Mouse (Mus musculus): ENCODE data around the gene Frmd8. TPM values are rescaled to one million over a fixed set of nuclear protein-coding genes. Genes with fewer than 3 reads are reported as not detected.
A peak's percentile ranks its signal among the peaks of the same experiment; 100 is the strongest.

Frmd8 gene
- polyA plus RNA-seq, 1 experiment from 2014 or later, result 14.9 TPM

DNA sequence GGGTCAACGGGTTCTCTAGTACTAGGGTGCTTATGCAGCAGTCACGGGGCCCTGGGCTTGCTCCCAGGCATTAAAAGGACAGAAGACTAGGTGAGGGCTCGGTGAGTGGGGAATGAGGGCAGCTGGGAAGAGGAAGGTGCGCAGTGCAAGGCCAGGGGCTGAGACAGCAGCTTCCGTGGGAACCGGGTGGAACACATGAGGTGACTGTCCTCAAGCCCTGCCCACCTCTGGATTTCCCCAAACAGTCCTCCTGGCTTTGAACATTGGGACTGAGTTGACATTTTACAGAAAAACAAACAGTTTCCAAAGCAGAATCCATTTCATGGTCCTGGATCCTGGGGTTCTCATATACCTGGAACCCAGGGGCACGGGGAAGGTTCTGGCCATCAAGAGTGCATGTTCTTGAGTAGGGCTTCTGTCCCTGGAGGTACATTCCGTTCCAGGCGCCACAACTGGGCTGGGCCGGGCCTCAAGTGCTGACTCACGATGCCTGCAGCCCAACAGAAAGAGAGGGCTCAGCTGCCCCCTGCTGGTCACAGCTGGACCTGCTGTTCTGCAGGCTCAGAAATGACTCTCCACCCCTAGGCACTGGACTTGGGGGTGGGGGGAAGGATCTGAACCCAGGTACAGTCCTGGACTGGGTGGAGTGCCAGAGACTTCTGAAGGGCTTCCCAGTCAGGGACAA is 25.1 kb downstream of the Frmd8 start:
- H3K9me3 ChIP-seq (ENCODE audit: control insufficient read depth, low read length), result no peaks in the 10 kb centered on the region
- H3K4me1 ChIP-seq (replicated peaks; ENCODE audit: control insufficient read depth, insufficient read depth, low read length), result peaks cover 24% of the 10 kb centered on the region
- 0 out of 2 replicates have a peak, but pooled peaks cover 2% of the 10 kb centered on the region for H3K36me3 ChIP-seq (ENCODE audit: control insufficient read depth, insufficient read depth, low read length)
- 0 out of 2 replicates have a peak overlapping the region, but pooled peaks have one; percentile 1 for H3K27ac ChIP-seq (ENCODE audit: low read depth, low read length)
- no peak overlapping the region for H3K4me3 ChIP-seq (ENCODE audit: low read depth, low read length)
- no peaks in the 10 kb centered on the region for H3K27me3 ChIP-seq (ENCODE audit: control insufficient read depth, insufficient read depth, low read length)
- ATAC-seq (ENCODE audit: low FRiP score), result peak; percentile 10; the same call in 1 of the 2 replicates
- 33% methylated on average over 11 of the region's 11 CpGs for WGBS
- peak; percentile 92 for DNase-seq (ENCODE audit: low spot score)
- H3K9ac ChIP-seq (ENCODE audit: low read depth, low read length), result no peak overlapping the region
- no peak overlapping the region; the same call in 1 of the 2 replicates for H3K4me2 ChIP-seq (replicated peaks; ENCODE audit: low read depth, low read length)

DNA sequence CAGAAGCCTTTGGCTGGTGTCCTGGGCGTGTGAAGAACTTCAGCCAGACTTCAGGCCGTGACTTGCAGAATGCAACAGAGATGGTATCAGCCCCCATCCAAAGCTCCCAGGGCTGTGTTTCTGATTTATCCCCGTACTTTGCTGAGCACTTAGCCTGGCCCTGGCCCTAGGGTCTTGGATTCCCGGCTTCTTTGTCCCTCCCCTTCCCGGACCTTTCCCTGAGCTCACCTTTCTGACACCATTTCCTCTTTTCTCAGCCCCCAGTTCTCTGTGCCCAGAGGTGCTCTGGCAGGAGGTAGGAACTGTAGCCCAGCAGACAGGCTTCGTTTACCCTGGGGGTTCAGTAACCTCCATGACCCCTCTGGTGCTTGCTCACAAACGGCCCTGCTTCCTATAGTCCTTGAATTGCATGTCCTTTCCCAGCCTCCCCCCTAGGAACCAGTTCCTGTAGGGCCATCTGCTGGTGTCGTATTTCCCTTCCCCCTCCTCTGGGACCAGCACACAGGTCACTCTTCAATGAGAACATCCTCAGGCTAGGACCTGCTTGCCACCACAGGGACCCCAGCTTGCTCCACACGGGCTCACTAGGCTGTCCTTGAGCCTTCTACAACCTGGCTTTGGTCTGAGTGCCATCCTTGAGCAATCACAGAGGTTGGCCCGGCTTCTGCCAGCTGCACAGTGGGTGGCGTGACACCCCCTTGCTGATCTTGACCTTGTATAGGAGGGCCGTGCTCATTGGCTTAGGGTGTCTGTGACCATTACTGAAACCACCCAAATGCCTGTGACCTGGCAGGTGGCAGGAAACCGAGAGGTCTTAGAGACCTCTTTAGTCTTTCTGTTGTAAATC is 26.0 kb downstream of the Frmd8 start:
- H3K4me3 ChIP-seq (ENCODE audit: low read depth, low read length), result no peak overlapping the region
- WGBS, result 38% methylated on average over 13 of the region's 13 CpGs
- peak overlapping the region; percentile 4; the same call in 1 of the 2 replicates for H3K27ac ChIP-seq (ENCODE audit: low read depth, low read length)
- H3K27me3 ChIP-seq (ENCODE audit: control insufficient read depth, insufficient read depth, low read length), result no peaks in the 10 kb centered on the region
- H3K36me3 ChIP-seq (ENCODE audit: control insufficient read depth, insufficient read depth, low read length), result 0 out of 2 replicates have a peak, but pooled peaks cover 2% of the 10 kb centered on the region
- DNase-seq (ENCODE audit: low spot score), result peak; percentile 38
- no peak overlapping the region for H3K4me2 ChIP-seq (replicated peaks; ENCODE audit: low read depth, low read length)
- peaks cover 26% of the 10 kb centered on the region for H3K4me1 ChIP-seq (replicated peaks; ENCODE audit: control insufficient read depth, insufficient read depth, low read length)
- ATAC-seq (ENCODE audit: low FRiP score), result no peak
- H3K9ac ChIP-seq (ENCODE audit: low read depth, low read length), result peak overlapping the region; percentile 5; the same call in 1 of the 2 replicates
- no peaks in the 10 kb centered on the region for H3K9me3 ChIP-seq (ENCODE audit: control insufficient read depth, low read length)

DNA sequence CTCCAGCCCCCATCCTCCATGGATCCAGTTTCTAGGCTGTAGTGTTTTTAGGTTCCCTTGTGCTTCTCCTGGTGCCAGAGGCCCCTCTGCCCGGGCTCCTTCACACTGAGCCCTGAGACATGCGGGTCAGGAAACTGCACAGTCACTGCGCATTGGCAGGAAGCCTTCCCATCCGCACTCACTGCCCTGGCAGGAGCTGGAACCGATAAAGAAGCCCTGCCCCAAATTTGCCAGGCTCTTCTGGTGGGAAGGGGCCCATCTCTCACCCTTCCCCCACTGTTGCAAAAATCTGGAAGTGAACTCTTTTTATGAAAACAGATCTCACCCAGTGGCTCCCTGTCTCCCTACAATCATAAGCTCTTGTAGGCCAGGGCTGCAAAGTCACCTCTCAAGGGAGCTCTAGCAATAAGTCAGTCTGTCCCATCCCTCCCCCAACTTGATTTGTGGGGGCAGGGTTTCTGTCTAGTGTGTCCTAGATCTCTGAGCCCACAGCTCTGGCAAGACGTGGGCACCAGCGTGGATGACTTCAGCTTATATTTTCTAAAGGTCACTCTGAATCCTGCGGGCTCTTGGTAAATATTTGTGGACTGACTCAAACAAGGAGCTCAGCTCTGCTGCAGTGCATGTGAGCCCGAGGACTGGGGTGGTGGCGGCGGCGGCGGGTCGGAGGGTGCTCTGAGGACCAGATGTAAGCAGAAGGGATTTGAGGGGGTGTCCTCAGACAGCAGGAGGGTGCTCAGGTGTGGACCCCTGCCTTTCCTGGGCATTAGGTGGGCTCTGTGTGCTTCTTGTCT is 26.8 kb downstream of the Frmd8 start:
- Histone ChIP-seq H3K9me3 (ENCODE audit: control insufficient read depth, low read length) (no peaks in the 10 kb centered on the region), H3K27ac (ENCODE audit: low read depth, low read length) (peak overlapping the region; percentile 96), H3K4me2 (replicated peaks; ENCODE audit: low read depth, low read length) (no peak overlapping the region), H3K4me3 (ENCODE audit: low read depth, low read length) (no peak overlapping the region), H3K9ac (ENCODE audit: low read depth, low read length) (peak overlapping the region; percentile 28; the same call in 1 of the 2 replicates), H3K4me1 (replicated peaks; ENCODE audit: control insufficient read depth, insufficient read depth, low read length) (peaks cover 26% of the 10 kb centered on the region), H3K36me3 (ENCODE audit: control insufficient read depth, insufficient read depth, low read length) (0 out of 2 replicates have a peak, but pooled peaks cover 2% of the 10 kb centered on the region), H3K27me3 (ENCODE audit: control insufficient read depth, insufficient read depth, low read length) (no peaks in the 10 kb centered on the region)
- no peak for ATAC-seq (ENCODE audit: low FRiP score)
- no peak for DNase-seq (ENCODE audit: low spot score)
- WGBS, result 66% methylated on average over 14 of the region's 14 CpGs

DNA sequence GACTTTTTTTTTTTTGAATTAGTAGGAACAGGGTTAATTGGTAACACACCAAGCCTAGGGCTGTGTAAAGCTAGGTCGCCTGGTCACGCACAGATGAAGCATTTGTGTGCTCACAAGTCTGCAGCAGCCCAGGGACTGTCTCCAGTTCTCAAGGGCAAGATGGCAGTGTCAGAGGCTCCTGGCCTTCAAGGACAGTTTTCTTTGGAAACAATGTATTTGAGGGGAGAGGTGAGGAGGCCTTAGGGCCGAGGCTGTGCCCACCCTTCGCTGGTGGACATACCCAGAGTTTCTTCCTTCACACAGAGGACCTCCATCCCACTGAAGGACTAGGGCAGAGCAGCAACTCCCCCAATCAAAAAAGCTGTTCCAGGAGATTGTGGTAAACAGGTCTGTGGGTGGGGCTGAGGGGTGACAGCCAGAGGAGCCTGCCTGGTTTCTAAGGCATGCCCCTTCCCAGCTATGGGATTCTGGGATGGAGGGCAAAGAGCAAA is 27.7 kb downstream of the Frmd8 start:
- Histone ChIP-seq H3K4me1 (replicated peaks; ENCODE audit: control insufficient read depth, insufficient read depth, low read length) (peaks cover 31% of the 10 kb centered on the region), H3K36me3 (ENCODE audit: control insufficient read depth, insufficient read depth, low read length) (0 out of 2 replicates have a peak, but pooled peaks cover 2% of the 10 kb centered on the region), H3K9me3 (ENCODE audit: control insufficient read depth, low read length) (no peaks in the 10 kb centered on the region), H3K27me3 (ENCODE audit: control insufficient read depth, insufficient read depth, low read length) (no peaks in the 10 kb centered on the region), H3K4me3 (ENCODE audit: low read depth, low read length) (no peak overlapping the region), H3K27ac (ENCODE audit: low read depth, low read length) (peak overlapping the region; percentile 96), H3K9ac (ENCODE audit: low read depth, low read length) (peak overlapping the region; percentile 32; the same call in 1 of the 2 replicates), H3K4me2 (replicated peaks; ENCODE audit: low read depth, low read length) (peak overlapping the region; percentile 62)
- ATAC-seq (ENCODE audit: low FRiP score) (no peak), DNase-seq (ENCODE audit: low spot score) (peak; percentile 21)
- 42% methylated on average over 4 of the region's 4 CpGs for WGBS

DNA sequence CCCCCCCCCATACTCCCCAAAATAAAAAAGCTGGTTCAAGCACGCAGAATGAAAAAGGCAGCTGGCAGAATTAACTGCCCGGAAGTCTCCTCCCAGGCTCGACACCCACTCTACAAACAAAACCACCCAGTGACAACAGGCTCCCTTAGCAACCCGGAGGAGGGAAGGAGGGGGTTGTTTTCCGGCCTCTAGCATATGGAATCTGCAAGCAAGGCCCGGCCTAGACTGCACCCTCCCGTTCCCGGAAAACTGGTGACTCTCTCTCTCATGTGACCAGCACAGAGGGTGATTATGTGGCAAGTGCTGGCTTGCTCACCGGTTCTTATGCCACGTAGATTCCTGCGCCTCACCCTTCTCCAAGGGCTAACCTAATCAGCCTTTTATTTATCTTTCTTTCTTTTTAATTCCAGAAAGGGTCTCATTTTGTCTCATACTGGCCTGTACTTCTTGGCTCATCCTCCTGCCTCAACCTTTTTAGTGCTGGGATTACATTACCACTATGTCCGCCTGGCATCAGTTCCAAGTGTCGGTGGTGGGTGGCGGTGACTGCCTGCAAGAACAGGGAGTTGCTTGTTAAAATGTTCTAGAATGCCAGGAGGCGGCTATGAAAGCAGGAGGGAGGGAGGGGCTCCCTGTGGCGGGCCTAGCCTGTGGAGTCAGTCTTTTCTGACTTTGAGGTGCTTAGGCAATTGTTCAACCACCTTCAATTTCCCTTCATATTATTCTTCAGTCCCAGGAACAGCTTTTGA is 28.3 kb downstream of the Frmd8 start:
- no peaks in the 10 kb centered on the region for H3K27me3 ChIP-seq (ENCODE audit: control insufficient read depth, insufficient read depth, low read length)

GRCm38 (mm10) chr19:5846154-5846553 is 28.9 kb downstream of the Frmd8 start:
- no peaks in the 10 kb centered on the region for H3K9me3 ChIP-seq (ENCODE audit: control insufficient read depth, low read length)
- peaks cover 35% of the 10 kb centered on the region for H3K4me1 ChIP-seq (replicated peaks; ENCODE audit: control insufficient read depth, insufficient read depth, low read length)
- peak overlapping the region; percentile 62 for H3K4me2 ChIP-seq (replicated peaks; ENCODE audit: low read depth, low read length)
- no peaks in the 10 kb centered on the region for H3K27me3 ChIP-seq (ENCODE audit: control insufficient read depth, insufficient read depth, low read length)
- peak overlapping the region; percentile 56 for H3K9ac ChIP-seq (ENCODE audit: low read depth, low read length)
- 0% methylated on average over 7 of the region's 7 CpGs for WGBS
- peak overlapping the region; percentile 27 for H3K4me3 ChIP-seq (ENCODE audit: low read depth, low read length)
- peak overlapping the region; percentile 96 for H3K27ac ChIP-seq (ENCODE audit: low read depth, low read length)
- ATAC-seq (ENCODE audit: low FRiP score), result peak; percentile 58
- no peaks in the 10 kb centered on the region for H3K36me3 ChIP-seq (ENCODE audit: control insufficient read depth, insufficient read depth, low read length)
- DNase-seq (ENCODE audit: low spot score), result peak; percentile 62

More for the DNA sequence above, 28.3 kb downstream of the Frmd8 start:
- H3K36me3 ChIP-seq (ENCODE audit: control insufficient read depth, insufficient read depth, low read length), result 0 out of 2 replicates have a peak, but pooled peaks cover 2% of the 10 kb centered on the region
- no peaks in the 10 kb centered on the region for H3K9me3 ChIP-seq (ENCODE audit: control insufficient read depth, low read length)
- peak overlapping the region; percentile 96 for H3K27ac ChIP-seq (ENCODE audit: low read depth, low read length)
- H3K4me3 ChIP-seq (ENCODE audit: low read depth, low read length), result peak overlapping the region; percentile 27; the same call in 1 of the 2 replicates
- WGBS, result 5% methylated on average over 16 of the region's 16 CpGs
- H3K4me2 ChIP-seq (replicated peaks; ENCODE audit: low read depth, low read length), result peak overlapping the region; percentile 62
- H3K9ac ChIP-seq (ENCODE audit: low read depth, low read length), result peak overlapping the region; percentile 56
- DNase-seq (ENCODE audit: low spot score), result peak; percentile 85
- peaks cover 31% of the 10 kb centered on the region for H3K4me1 ChIP-seq (replicated peaks; ENCODE audit: control insufficient read depth, insufficient read depth, low read length)
- peak; percentile 85 for ATAC-seq (ENCODE audit: low FRiP score)

- peak overlapping the region; percentile 96 for H3K27ac ChIP-seq (ENCODE audit: low read depth, low read length)
- peak; percentile 93 for DNase-seq (ENCODE audit: low spot score)
- H3K4me1 ChIP-seq (replicated peaks; ENCODE audit: control insufficient read depth, insufficient read depth, low read length), result peaks cover 37% of the 10 kb centered on the region
- ATAC-seq (ENCODE audit: low FRiP score), result peak; percentile 58
- peak overlapping the region; percentile 27 for H3K4me3 ChIP-seq (ENCODE audit: low read depth, low read length)
- H3K4me2 ChIP-seq (replicated peaks; ENCODE audit: low read depth, low read length), result peak overlapping the region; percentile 62
- H3K9ac ChIP-seq (ENCODE audit: low read depth, low read length), result peak overlapping the region; percentile 56
- H3K27me3 ChIP-seq (ENCODE audit: control insufficient read depth, insufficient read depth, low read length), result no peaks in the 10 kb centered on the region
- no peaks in the 10 kb centered on the region for H3K9me3 ChIP-seq (ENCODE audit: control insufficient read depth, low read length)
- 8% methylated on average over 43 of the region's 45 CpGs for WGBS
- H3K36me3 ChIP-seq (ENCODE audit: control insufficient read depth, insufficient read depth, low read length), result no peaks in the 10 kb centered on the region
Observed at GRCm38 (mm10) chr19:5845319-5846135, 29.5 kb downstream of the Frmd8 start.
